Mouse (Mus musculus) thymus, postnatal 0 days (tissue): ENCODE results near the gene Nynrin. TPM values are rescaled to one million over a fixed set of nuclear protein-coding genes. Genes with fewer than 3 reads are reported as not detected.

ENCODE experiments used
- DNase-seq: peaks from one replicate; pipeline ENCODE4 v3.0.0-alpha.2; 2015; ENCODE audit warnings: low spot score
- polyA plus RNA-seq: library from polyadenylated mRNA; unstranded; fragments of >200 nt; fragmentation: Nextera tagmentation; extraction: Ambion mirVana; gene quantifications from 2 replicates; pipeline ENCODE4 v1.2.1, GENCODE M21; 2015

The Nynrin gene
- polyA plus RNA-seq, 1 experiment from 2014 or later: 1.7 TPM

- DNase-seq: no peak
Measured at GRCm38 (mm10) chr14:55877469-55878315, 23.9 kb downstream of the Nynrin start.

- DNase-seq: no peak
Measured at GRCm38 (mm10) chr14:55878316-55878940, 24.6 kb downstream of the Nynrin start.

GRCm38 (mm10) chr14:55879623-55880022, 25.8 kb downstream of the Nynrin start:
- peak; percentile 83 for DNase-seq

GRCm38 (mm10) chr14:55880982-55881381, 27.2 kb downstream of the Nynrin start:
- DNase-seq: no peak

GRCm38 (mm10) chr14:55882171-55882641, 28.4 kb downstream of the Nynrin start:
- peak; percentile 17 for DNase-seq

- DNase-seq: no peak
Measured at GRCm38 (mm10) chr14:55883149-55883661, 29.4 kb downstream of the Nynrin start.

GRCm38 (mm10) chr14:55883663-55884062, 29.9 kb downstream of the Nynrin start:
- no peak for DNase-seq

- DNase-seq: no peak
Measured at GRCm38 (mm10) chr14:55884166-55884565, 30.4 kb downstream of the Nynrin start, which contains the start of gene Cbln3. Gene Cbln3 (minus strand): TSS chr14:55884392.

GRCm38 (mm10) chr14:55884713-55885113, 30.9 kb downstream of the Nynrin start, which contains the start of gene Khnyn:
Gene Khnyn (plus strand): TSS chr14:55884947.
- peak; percentile 69 for DNase-seq

- peak; percentile 18 for DNase-seq
Measured at GRCm38 (mm10) chr14:55885114-55885790, 31.4 kb downstream of the Nynrin start.

GRCm38 (mm10) chr14:55885791-55886271, 32.0 kb downstream of the Nynrin start:
- peak; percentile 51 for DNase-seq

- no peak for DNase-seq
Measured at GRCm38 (mm10) chr14:55886571-55887382, 33.0 kb downstream of the Nynrin start.

GRCm38 (mm10) chr14:55897671-55898070, 43.9 kb downstream of the Nynrin start:
- no peak for DNase-seq

- no peak for DNase-seq
Measured at GRCm38 (mm10) chr14:55898947-55899346, 45.1 kb downstream of the Nynrin start.

- DNase-seq: peak; percentile 91
Measured at GRCm38 (mm10) chr14:55899701-55900413, 46.0 kb downstream of the Nynrin start, which contains the start of gene Sdr39u1. Gene Sdr39u1 (minus strand): TSS chr14:55900293.

GRCm38 (mm10) chr14:55900414-55900755, 46.6 kb downstream of the Nynrin start:
- no peak for DNase-seq

- DNase-seq: peak; percentile 28
Measured at GRCm38 (mm10) chr14:55905518-55905917, 51.7 kb downstream of the Nynrin start.

GRCm38 (mm10) chr14:55913406-55913805, 59.6 kb downstream of the Nynrin start:
- no peak for DNase-seq

- peak; percentile 85 for DNase-seq
Measured at GRCm38 (mm10) chr14:55918240-55919082, 64.7 kb downstream of the Nynrin start.
